Mouse (Mus musculus): ENCODE measurements around the gene Ppp1r21. TPM values are rescaled to one million over a fixed set of nuclear protein-coding genes. Genes with fewer than 3 reads are reported as not detected.

Ppp1r21 gene
- polyA plus RNA-seq, 1 experiment from 2014 or later: 34.7 TPM

DNA sequence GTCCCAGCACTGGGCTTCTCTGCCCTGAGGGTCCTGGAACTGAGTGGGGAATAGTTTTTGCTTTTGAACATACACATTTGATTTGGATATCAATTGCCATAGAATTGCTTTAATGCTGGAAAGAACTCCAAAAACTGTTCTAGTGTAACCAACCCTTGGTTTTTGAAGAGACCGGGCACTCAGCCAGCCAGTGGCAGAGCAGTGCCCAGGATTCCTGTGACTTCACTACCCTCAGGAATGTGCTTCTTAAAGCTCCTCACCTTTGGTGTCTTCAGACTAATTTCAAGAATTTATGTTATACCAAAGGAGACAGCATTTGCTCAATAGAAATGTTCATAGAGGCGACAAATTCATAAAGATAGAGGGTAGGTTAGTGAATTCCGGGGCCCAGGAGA lies 100.6 kb downstream of the Ppp1r21 start:
- Histone ChIP-seq H3K9ac (ENCODE audit: low read length) (no peak overlapping the region; the same call in 1 of the 2 replicates), H3K36me3 (ENCODE audit: control insufficient read depth, insufficient read depth, low read length) (no peaks in the 10 kb centered on the region), H3K4me2 (ENCODE audit: low read length) (no peak overlapping the region), H3K27me3 (replicated peaks; ENCODE audit: control insufficient read depth, insufficient read depth, low read length) (no peaks in the 10 kb centered on the region), H3K4me1 (ENCODE audit: control insufficient read depth, insufficient read depth, low read length) (peaks cover 24% of the 10 kb centered on the region), H3K4me3 (ENCODE audit: low read depth, low read length) (no peak overlapping the region), H3K9me3 (replicated peaks; ENCODE audit: control insufficient read depth, low read length) (no peaks in the 10 kb centered on the region), H3K27ac (ENCODE audit: low read depth, low read length) (peak overlapping the region; percentile 87)
- ATAC-seq (peak; percentile 30), DNase-seq (ENCODE audit: low spot score) (peak; percentile 66)
- WGBS: 43% methylated on average over 3 of the region's 3 CpGs

GRCm38 (mm10) chr17:88632631-88633030 lies 102.7 kb downstream of the Ppp1r21 start:
- DNase-seq (ENCODE audit: low spot score) (no peak), ATAC-seq (no peak)
- H3K4me3 ChIP-seq (ENCODE audit: low read depth, low read length): no peak overlapping the region
- H3K36me3 ChIP-seq (ENCODE audit: control insufficient read depth, insufficient read depth, low read length): 0 out of 2 replicates have a peak, but pooled peaks cover 2% of the 10 kb centered on the region
- WGBS: 91% methylated on average over 3 of the region's 3 CpGs
- no peaks in the 10 kb centered on the region for H3K9me3 ChIP-seq (replicated peaks; ENCODE audit: control insufficient read depth, low read length)
- H3K27ac ChIP-seq (ENCODE audit: low read depth, low read length): no peak overlapping the region
- H3K9ac ChIP-seq (ENCODE audit: low read length): no peak overlapping the region
- H3K4me1 ChIP-seq (ENCODE audit: control insufficient read depth, insufficient read depth, low read length): peaks cover 21% of the 10 kb centered on the region
- no peaks in the 10 kb centered on the region for H3K27me3 ChIP-seq (replicated peaks; ENCODE audit: control insufficient read depth, insufficient read depth, low read length)
- H3K4me2 ChIP-seq (ENCODE audit: low read length): no peak overlapping the region

DNA sequence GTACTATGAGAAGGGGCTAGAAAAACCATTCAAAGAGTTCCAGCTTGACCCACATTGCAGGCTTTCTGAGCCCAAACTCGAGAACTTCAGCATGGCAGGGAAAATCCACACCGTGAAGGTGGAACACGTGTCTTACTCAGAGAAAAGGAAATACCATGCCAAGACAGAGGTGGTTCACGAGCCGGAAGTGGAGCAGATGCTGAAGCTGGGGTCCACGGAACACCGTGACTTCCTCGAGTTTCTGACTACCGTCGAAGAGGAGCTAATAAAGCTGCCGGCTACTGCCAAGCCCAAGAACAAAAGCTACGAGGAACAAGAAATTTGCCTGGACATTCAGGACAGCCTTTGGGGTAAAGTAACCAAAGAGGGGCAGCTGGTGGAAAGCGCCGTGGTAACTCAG lies 106.2 kb downstream of the Ppp1r21 start:
- Histone ChIP-seq H3K4me1 (ENCODE audit: control insufficient read depth, insufficient read depth, low read length) (0 out of 2 replicates have a peak, but pooled peaks cover 5% of the 10 kb centered on the region), H3K4me3 (ENCODE audit: low read depth, low read length) (no peak overlapping the region), H3K4me2 (ENCODE audit: low read length) (no peak overlapping the region), H3K9ac (ENCODE audit: low read length) (no peak overlapping the region), H3K36me3 (ENCODE audit: control insufficient read depth, insufficient read depth, low read length) (0 out of 2 replicates have a peak, but pooled peaks cover 2% of the 10 kb centered on the region), H3K27me3 (replicated peaks; ENCODE audit: control insufficient read depth, insufficient read depth, low read length) (no peaks in the 10 kb centered on the region), H3K27ac (ENCODE audit: low read depth, low read length) (no peak overlapping the region), H3K9me3 (replicated peaks; ENCODE audit: control insufficient read depth, low read length) (no peaks in the 10 kb centered on the region)
- ATAC-seq: no peak
- WGBS: 88% methylated on average over 14 of the region's 14 CpGs
- no peak for DNase-seq (ENCODE audit: low spot score)

GRCm38 (mm10) chr17:88636587-88636986 lies 106.7 kb downstream of the Ppp1r21 start:
- Histone ChIP-seq H3K4me3 (ENCODE audit: low read depth, low read length) (no peak overlapping the region), H3K27me3 (replicated peaks; ENCODE audit: control insufficient read depth, insufficient read depth, low read length) (no peaks in the 10 kb centered on the region), H3K4me1 (ENCODE audit: control insufficient read depth, insufficient read depth, low read length) (no peaks in the 10 kb centered on the region), H3K9ac (ENCODE audit: low read length) (no peak overlapping the region; the same call in 1 of the 2 replicates), H3K36me3 (ENCODE audit: control insufficient read depth, insufficient read depth, low read length) (0 out of 2 replicates have a peak, but pooled peaks cover 2% of the 10 kb centered on the region), H3K9me3 (replicated peaks; ENCODE audit: control insufficient read depth, low read length) (no peaks in the 10 kb centered on the region), H3K27ac (ENCODE audit: low read depth, low read length) (no peak overlapping the region), H3K4me2 (ENCODE audit: low read length) (no peak overlapping the region)
- ATAC-seq (no peak), DNase-seq (ENCODE audit: low spot score) (no peak)
- 73% methylated on average over 12 of the region's 12 CpGs for WGBS

Other genes with a start within 250 kb of the Ppp1r21 start
- 7.0 and 7.4 TPM in 2 replicates for gene Foxn2, start 89.4 kb upstream of the Ppp1r21 start, polyA plus RNA-seq (2014; fragmentation: Nextera tagmentation; extraction: Ambion mirVana)
- 2.4 and 2.8 TPM in 2 replicates for gene Ston1, start 67.6 kb downstream of the Ppp1r21 start, polyA plus RNA-seq (2014; fragmentation: Nextera tagmentation; extraction: Ambion mirVana)
- gene Gtf2a1l, start 138.5 kb downstream of the Ppp1r21 start, polyA plus RNA-seq (2014; fragmentation: Nextera tagmentation; extraction: Ambion mirVana): 0.17 TPM in 1 of 2 replicates, not detected in the other